Mouse (Mus musculus) heart, embryonic 12.5 days (tissue): Measurements from ENCODE around the gene Rnf168. TPM values are rescaled to one million over a fixed set of nuclear protein-coding genes. Genes with fewer than 3 reads are reported as not detected.

Experiments used
- ATAC-seq: fragments of 200-750 bp; cut with Nextera tagmentation; 2 replicates; pipeline ENCODE4 v1.8.0; 2017; ENCODE audit warnings: moderate TSS enrichment, moderate library complexity; ENCODE audit not compliant: insufficient number of reproducible peaks, low FRiP score
- H3K27ac ChIP-seq: fragments of 300-500 bp; sonication (generic); 2 replicates; pipeline ENCODE4 v1.5.1; 2016; ENCODE audit warnings: mild to moderate bottlenecking, moderate library complexity; ENCODE audit not compliant: poor library complexity, severe bottlenecking
- H3K27me3 ChIP-seq: fragments of 300-500 bp; sonication (generic); replicated peaks from 2 replicates; pipeline ENCODE4 v1.6.1; 2016; ENCODE audit warnings: mild to moderate bottlenecking, moderate library complexity
- H3K36me3 ChIP-seq: fragments of 300-500 bp; sonication (generic); 2 replicates; pipeline ENCODE4 v1.6.1; 2016; ENCODE audit warnings: mild to moderate bottlenecking, moderate library complexity
- H3K4me1 ChIP-seq: fragments of 300-500 bp; sonication (generic); replicated peaks from 2 replicates; pipeline ENCODE4 v1.6.1; 2016; ENCODE audit warnings: mild to moderate bottlenecking
- H3K4me2 ChIP-seq: fragments of 300-500 bp; sonication (generic); 2 replicates; pipeline ENCODE4 v1.6.1; 2016; ENCODE audit warnings: mild to moderate bottlenecking, moderate library complexity
- H3K4me3 ChIP-seq: fragments of 300-500 bp; sonication (generic); 2 replicates; pipeline ENCODE4 v1.5.1; 2016; ENCODE audit warnings: mild to moderate bottlenecking
- H3K9ac ChIP-seq: fragments of 300-500 bp; sonication (generic); 2 replicates; pipeline ENCODE4 v1.6.1; 2016; ENCODE audit warnings: mild to moderate bottlenecking, moderate library complexity
- H3K9me3 ChIP-seq: fragments of 300-500 bp; sonication (generic); replicated peaks from 2 replicates; pipeline ENCODE4 v1.6.1; 2016; ENCODE audit warnings: mild to moderate bottlenecking, moderate library complexity
- WGBS: fragments of 180-500 bp; shearing (Covaris S2); methylation state at CpG from one replicate; pipeline ENCODE4 v1.1.7; 2016; 5-methylcytosine and 5-hydroxymethylcytosine counted together
- microRNA counts: library from miRNA; unstranded; fragments of <30 nt; microRNA quantifications from one replicate; lab custom pipeline; 2017
- microRNA-seq: library from miRNA; unstranded; fragments of <30 nt; microRNA quantifications from one replicate; pipeline ENCODE4, GENCODE M21; 2017
- polyA plus RNA-seq: library from polyadenylated mRNA; unstranded; fragments of >200 nt; fragmentation: Nextera tagmentation; extraction: Ambion mirVana; gene quantifications from 2 replicates; pipeline ENCODE4 v1.2.1, GENCODE M21; 2016

Gene Rnf168
- polyA plus RNA-seq, 1 experiment from 2014 or later: 26.6 TPM

- Histone ChIP-seq H3K4me1 (peaks cover 10% of the 10 kb centered on the region), H3K4me3 (no peak overlapping the region), H3K4me2 (no peak overlapping the region), H3K9me3 (no peaks in the 10 kb centered on the region), H3K27ac (no peak overlapping the region), H3K27me3 (no peaks in the 10 kb centered on the region), H3K9ac (no peak overlapping the region), H3K36me3 (peaks cover 28% of the 10 kb centered on the region)
- 87% methylated on average over 3 of the region's 3 CpGs for WGBS
- ATAC-seq: no peak
These were observed 73.5 kb downstream of the Rnf168 start for GRCm38 (mm10) chr16:32350776-32351175.

MicroRNA genes within 50 kb of the gene (microRNA counts, 519-probe panel; counts per million panel counts)
- not detected for microRNA mmu-miR-1946a (lab: Ali Mortazavi, UCI)

Small RNA genes within 50 kb of the gene (microRNA-seq; reads per million reads assigned to microRNA genes)
- gene Mir1946a: not detected

Other genes with a start within 250 kb of the Rnf168 start
- 34.8 and 36.2 TPM in 2 replicates for gene Pak2, start 198.1 kb upstream of the Rnf168 start, polyA plus RNA-seq
- gene Pigx, start 177.7 kb upstream of the Rnf168 start, polyA plus RNA-seq: 76.0 and 76.1 TPM in 2 replicates
- gene Cep19, start 177.7 kb upstream of the Rnf168 start, polyA plus RNA-seq: 20.9 and 22.7 TPM in 2 replicates
- 5.2 and 6.1 TPM in 2 replicates for gene Nrros, start 111.9 kb upstream of the Rnf168 start, polyA plus RNA-seq
- not detected in 2 replicates for gene Bex6, start 97.6 kb upstream of the Rnf168 start, polyA plus RNA-seq
- gene Fbxo45, start 30.3 kb upstream of the Rnf168 start, polyA plus RNA-seq: 14.9 and 16.2 TPM in 2 replicates
- gene Wdr53, start 30.2 kb upstream of the Rnf168 start, polyA plus RNA-seq: 11.9 and 12.5 TPM in 2 replicates
- 0.18 TPM in 1 of 2 replicates, not detected in the other for gene Smco1, start 6.0 kb upstream of the Rnf168 start, polyA plus RNA-seq
- gene Ubxn7, start 54.8 kb downstream of the Rnf168 start, polyA plus RNA-seq: 24.2 and 24.6 TPM in 2 replicates
- not detected in 2 replicates for gene Tm4sf19, start 123.0 kb downstream of the Rnf168 start, polyA plus RNA-seq
- gene Tctex1d2, start 142.2 kb downstream of the Rnf168 start, polyA plus RNA-seq: 21.6 and 27.1 TPM in 2 replicates
- 43.2 and 48.9 TPM in 2 replicates for gene Pcyt1a, start 153.5 kb downstream of the Rnf168 start, polyA plus RNA-seq
- gene Slc51a, start 210.4 kb downstream of the Rnf168 start, polyA plus RNA-seq: 2.1 and 2.9 TPM in 2 replicates
- gene Zdhhc19, start 218.8 kb downstream of the Rnf168 start, polyA plus RNA-seq: not detected in 2 replicates